Mouse (Mus musculus): ENCODE results near the gene S100z.

DNA sequence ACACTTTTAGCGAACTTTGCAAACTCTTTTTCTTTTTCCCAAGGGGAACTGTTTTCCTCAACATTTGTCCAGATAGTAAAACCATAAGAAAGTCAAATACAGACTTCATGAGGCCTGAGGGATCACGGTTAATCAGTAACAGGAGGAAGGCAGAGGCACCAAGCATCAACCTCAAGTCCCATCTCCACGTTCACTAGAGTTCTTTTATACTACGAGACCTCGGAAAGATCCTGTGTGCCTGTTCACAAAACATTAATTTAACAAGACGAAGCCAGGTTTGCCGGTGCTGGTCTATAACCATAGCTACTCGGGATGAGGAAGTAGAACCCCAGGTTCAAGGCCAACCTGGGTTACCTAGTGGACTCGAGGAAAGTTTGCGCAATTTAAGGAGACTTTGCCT lies 43.7 kb upstream of the S100z start:
- TF ChIP-seq CTCF (IDR thresholded peaks at IDR 0.05; ENCODE audit: low read depth), result no peak
- no peak for TF ChIP-seq EP300 (IDR thresholded peaks at IDR 0.05; ENCODE audit: low read depth)
